23 mouse cellular contexts compared by ENCODE assay signal in genomic region chr10:120191165-120191564, GRCm38 (mm10). TPM values are rescaled to one million over a fixed set of nuclear protein-coding genes. Genes with fewer than 3 reads are reported as not detected.
DNase-seq lines count a peak whose midpoint lies in the region; ATAC-seq and TF ChIP-seq lines count a peak whose summit lies in the region.
"Had no signal": no experiment of that assay in that cellular context is flagged by ENCODE, and none has a peak within 500 bp of the region (broad histone marks: within the 10 kb centered on the region; RNA-seq: fewer than 3 reads in every experiment).

No protein-coding gene starts in this region.

- peaks cover 26% of the 10 kb centered on the region for H3K4me1 ChIP-seq in spleen, adult 2 months (ENCODE audit: control insufficient read depth, insufficient read depth, insufficient read length)
- 0 out of 2 replicates have a peak, but pooled peaks cover 6% of the 10 kb centered on the region for H3K4me1 ChIP-seq in kidney, embryonic 14.5 days (ENCODE audit: control insufficient read depth, insufficient read depth, low read length)
- H3K4me1 ChIP-seq: forebrain, embryonic 13.5 days; heart, embryonic 10.5 days had no signal

- H3K9ac ChIP-seq in kidney, embryonic 14.5 days (ENCODE audit: low read depth, low read length) = no peak overlapping the region
- H3K9ac ChIP-seq: embryonic facial prominence, embryonic 13.5 days; forebrain, embryonic 13.5 days; forebrain, postnatal 0 days; hindbrain, embryonic 14.5 days had no signal

- 44% methylated on average over 6 of the region's 6 CpGs for WGBS in spleen, adult 2 months
- WGBS in kidney, embryonic 14.5 days = 89% methylated on average over 6 of the region's 6 CpGs

- H3K9me3 ChIP-seq in kidney, embryonic 14.5 days (ENCODE audit: control insufficient read depth, low read length) = no peaks in the 10 kb centered on the region
- H3K9me3 ChIP-seq: embryonic facial prominence, embryonic 13.5 days; forebrain, embryonic 13.5 days; heart, embryonic 10.5 days had no signal

- intact Hi-C loops in left cerebral cortex, postnatal 10 days (cut with DNase I) = no loop called here

- no peak overlapping the region for H3K27ac ChIP-seq in spleen, adult 2 months (ENCODE audit: insufficient read depth, low read length)
- no peak overlapping the region for H3K27ac ChIP-seq in kidney, embryonic 14.5 days (ENCODE audit: low read depth, low read length)
- H3K27ac ChIP-seq: embryonic facial prominence, embryonic 13.5 days; forebrain, embryonic 13.5 days; heart, embryonic 10.5 days; hindbrain, embryonic 10.5 days; hindbrain, embryonic 14.5 days had no signal

- H3K4me3 ChIP-seq in spleen, adult 2 months (ENCODE audit: extremely low read depth, insufficient read depth, insufficient read length) = no peak overlapping the region
- no peak overlapping the region for H3K4me3 ChIP-seq in kidney, embryonic 14.5 days (ENCODE audit: low read length)
- H3K4me3 ChIP-seq: embryonic facial prominence, embryonic 13.5 days; forebrain, embryonic 13.5 days; gastrocnemius, adult 2 months; heart, embryonic 10.5 days; hindbrain, embryonic 10.5 days had no signal

- no peak for TF ChIP-seq CTCF in spleen, adult 2 months (IDR thresholded peaks at IDR 0.05; ENCODE audit: extremely low read depth, insufficient read depth, insufficient read length, insufficient replicate concordance)

- TF ChIP-seq POLR2A in spleen, adult 2 months (IDR thresholded peaks at IDR 0.05; ENCODE audit: low read depth, low read length) = no peak

- H3K27me3 ChIP-seq in spleen, adult 2 months (ENCODE audit: control insufficient read depth, insufficient read depth, low read length) = no peaks in the 10 kb centered on the region
- H3K27me3 ChIP-seq in splenic B cell, adult 2 months (ENCODE audit: control insufficient read depth, insufficient read depth, low read length, poor library complexity, severe bottlenecking) = no peaks in the 10 kb centered on the region
- H3K27me3 ChIP-seq in kidney, embryonic 14.5 days (ENCODE audit: control insufficient read depth, insufficient read depth, low read length) = no peaks in the 10 kb centered on the region
- H3K27me3 ChIP-seq: embryonic facial prominence, embryonic 13.5 days; forebrain, embryonic 13.5 days had no signal

- DNase-seq in spleen, adult 2 months (ENCODE audit: low read depth in 1 of 2, low spot score in 2 of 2) = peak; percentile 35 to 70
- no peak for DNase-seq in spleen, adult 18-20 months
- peak; percentile 64 to 75 for DNase-seq in B cell, adult 2 months
- peak; percentile 88 for DNase-seq in splenic B cell, adult 2 months (ENCODE audit: low read depth, low spot score)
- no peak for DNase-seq in left cerebral cortex, postnatal 10 days (ENCODE audit: extremely low spot score in 1 of 2, low spot score in 2 of 2)
- DNase-seq: adrenal gland, postnatal 14 days; cerebellum, adult 18-20 months; cerebellum, adult 9-11 months; cerebellum, postnatal 36 days; forebrain, postnatal 0 days; gastrocnemius, adult 2 months; gastrocnemius, postnatal 25 days; heart, adult 18-20 months; heart, postnatal 14 days had no signal

- peak; percentile 33; the same call in 1 of the 2 replicates for ATAC-seq in granulocyte monocyte progenitor cell, adult 5-6 weeks (replicated peaks; ENCODE audit: poor library complexity, severe bottlenecking)
- ATAC-seq in kidney, embryonic 14.5 days (ENCODE audit: low FRiP score, low TSS enrichment) = no peak
- ATAC-seq: forebrain, embryonic 13.5 days; forebrain, postnatal 0 days; intestine, embryonic 16.5 days had no signal

- H3K4me2 ChIP-seq in kidney, embryonic 14.5 days (replicated peaks; ENCODE audit: low read depth, low read length) = no peak overlapping the region
- H3K4me2 ChIP-seq: embryonic facial prominence, embryonic 13.5 days; forebrain, embryonic 13.5 days; hindbrain, embryonic 14.5 days had no signal

- H3K36me3 ChIP-seq in spleen, adult 2 months (ENCODE audit: control insufficient read depth, insufficient read depth, low read length) = no peaks in the 10 kb centered on the region
- H3K36me3 ChIP-seq in splenic B cell, adult 2 months (ENCODE audit: control insufficient read depth, insufficient read depth, low read length, poor library complexity, severe bottlenecking) = no peaks in the 10 kb centered on the region
- no peaks in the 10 kb centered on the region for H3K36me3 ChIP-seq in kidney, embryonic 14.5 days (ENCODE audit: control insufficient read depth, insufficient read depth, low read length)
- H3K36me3 ChIP-seq: embryonic facial prominence, embryonic 13.5 days; heart, embryonic 10.5 days; hindbrain, embryonic 10.5 days had no signal

RNA-seq across cellular contexts. Expression of gene Tmbim4, which starts 10.2 kb away (rescaled TPM):
- polyA plus RNA-seq in spleen, adult 2 months (2012; rRNA removed) = 110 and 156 TPM in 2 replicates
- 87.9 and 100 TPM in 2 replicates for total RNA-seq in granulocyte monocyte progenitor cell, adult 5-6 weeks (2014; fragmentation: Nextera tagmentation)
- total RNA-seq in granulocyte monocyte progenitor cell, adult 5-6 weeks (2017) = 100 and 140 TPM in 2 replicates
- 127 and 139 TPM in 2 replicates for polyA plus RNA-seq in kidney, embryonic 14.5 days (2014; fragmentation: Nextera tagmentation; extraction: Ambion mirVana)
- total RNA-seq in left cerebral cortex, postnatal 10 days (2021) = 10 to 100 TPM; 60.2 to 60.9 TPM

RNA-seq across cellular contexts. Expression of gene Irak3, which starts 10.8 kb away (rescaled TPM):
- 5.3 and 5.9 TPM in 2 replicates for polyA plus RNA-seq in spleen, adult 2 months (2012; rRNA removed)
- total RNA-seq in granulocyte monocyte progenitor cell, adult 5-6 weeks (2014; fragmentation: Nextera tagmentation) = 37.4 and 45.1 TPM in 2 replicates
- 21.7 and 24.0 TPM in 2 replicates for total RNA-seq in granulocyte monocyte progenitor cell, adult 5-6 weeks (2017)
- polyA plus RNA-seq in kidney, embryonic 14.5 days (2014; fragmentation: Nextera tagmentation; extraction: Ambion mirVana) = 0.74 and 0.80 TPM in 2 replicates
- under 1 TPM; 0.30 to 0.73 TPM for total RNA-seq in left cerebral cortex, postnatal 10 days (2021)
- total RNA-seq: MEL had no signal

RNA-seq across cellular contexts. Expression of gene Llph, which starts 35.7 kb away (rescaled TPM):
- 2.8 and 3.0 TPM in 2 replicates for polyA plus RNA-seq in spleen, adult 2 months (2012; rRNA removed)
- 73.4 and 83.8 TPM in 2 replicates for total RNA-seq in granulocyte monocyte progenitor cell, adult 5-6 weeks (2014; fragmentation: Nextera tagmentation)
- total RNA-seq in granulocyte monocyte progenitor cell, adult 5-6 weeks (2017) = 80.4 and 84.9 TPM in 2 replicates
- 68.5 and 87.6 TPM in 2 replicates for polyA plus RNA-seq in kidney, embryonic 14.5 days (2014; fragmentation: Nextera tagmentation; extraction: Ambion mirVana)
- total RNA-seq in left cerebral cortex, postnatal 10 days (2021) = 10 to 100 TPM; 12.9 to 15.9 TPM

Comparison
In these comparisons a context has a peak if more than half of its experiments do, and no peak if none do; other contexts are left out.
1. DNase-seq: peak in spleen, adult 2 months (2 of 2), B cell, adult 2 months (2 of 2) and splenic B cell, adult 2 months (single experiment); none in spleen, adult 18-20 months (0 of 2) and left cerebral cortex, postnatal 10 days (0 of 2).
2. RNA of gene Irak3, which starts 10.8 kb away (total RNA-seq): 21.7 to 45.1 TPM in granulocyte monocyte progenitor cell, adult 5-6 weeks; 0.30 to 0.73 TPM in left cerebral cortex, postnatal 10 days; every median in the first group is over 10 times any median in the second.
3. RNA of gene Llph, which starts 35.7 kb away (total RNA-seq): 73.4 to 84.9 TPM in granulocyte monocyte progenitor cell, adult 5-6 weeks; 12.9 to 15.9 TPM in left cerebral cortex, postnatal 10 days; every median in the first group is over 4 times any median in the second.